Mouse (Mus musculus): ENCODE measurements around the gene P2rx1. TPM values are rescaled to one million over a fixed set of nuclear protein-coding genes. Genes with fewer than 3 reads are reported as not detected.

Gene P2rx1
- polyA plus RNA-seq (2015; fragmentation: Nextera tagmentation; extraction: Ambion mirVana) = 1.7 and 2.9 TPM in 2 replicates

GRCm38 (mm10) chr11:72998771-72999170 is at the start of gene P2rx1:
Gene P2rx1 (plus strand): TSS chr11:72999103.
- ATAC-seq (replicated peaks; ENCODE audit: insufficient number of reproducible peaks, insufficient read depth, low FRiP score, low read depth) = no peak
- no peaks in the 10 kb centered on the region for H3K27me3 ChIP-seq
- no peaks in the 10 kb centered on the region for H3K36me3 ChIP-seq
- H3K4me2 ChIP-seq = peak within 1 kb of the TSS; percentile 12; the same call in 1 of the 2 replicates
- no peak within 1 kb of the TSS for H3K27ac ChIP-seq
- H3K4me1 ChIP-seq (replicated peaks) = peaks cover 26% of the 10 kb centered on the region
- 31% methylated on average over 8 of the region's 8 CpGs for WGBS
- H3K9me3 ChIP-seq (replicated peaks) = no peaks in the 10 kb centered on the region
- no peak within 1 kb of the TSS for H3K4me3 ChIP-seq
- no peak within 1 kb of the TSS for H3K9ac ChIP-seq

- H3K4me2 ChIP-seq = no peak overlapping the region
- no peak for ATAC-seq (replicated peaks; ENCODE audit: insufficient number of reproducible peaks, insufficient read depth, low FRiP score, low read depth)
- H3K36me3 ChIP-seq = no peaks in the 10 kb centered on the region
- peaks cover 50% of the 10 kb centered on the region for H3K4me1 ChIP-seq (replicated peaks)
- H3K27ac ChIP-seq = peak overlapping the region; percentile 17; the same call in 1 of the 2 replicates
- no peak overlapping the region for H3K9ac ChIP-seq
- 51% methylated on average over 22 of the region's 22 CpGs for WGBS
- H3K4me3 ChIP-seq = no peak overlapping the region
- H3K9me3 ChIP-seq (replicated peaks) = no peaks in the 10 kb centered on the region
- H3K27me3 ChIP-seq = no peaks in the 10 kb centered on the region
Measured at GRCm38 (mm10) chr11:72951137-72952000, 47.5 kb upstream of the P2rx1 start.

- H3K4me2 ChIP-seq = no peak overlapping the region
- H3K27me3 ChIP-seq = no peaks in the 10 kb centered on the region
- H3K4me1 ChIP-seq (replicated peaks) = peaks cover 43% of the 10 kb centered on the region
- WGBS = 46% methylated on average over 3 of the region's 3 CpGs
- ATAC-seq (replicated peaks; ENCODE audit: insufficient number of reproducible peaks, insufficient read depth, low FRiP score, low read depth) = peak; percentile 24; the same call in 1 of the 2 replicates
- no peaks in the 10 kb centered on the region for H3K9me3 ChIP-seq (replicated peaks)
- H3K27ac ChIP-seq = peak overlapping the region; percentile 50
- no peak overlapping the region for H3K4me3 ChIP-seq
- no peaks in the 10 kb centered on the region for H3K36me3 ChIP-seq
- no peak overlapping the region for H3K9ac ChIP-seq
Measured at GRCm38 (mm10) chr11:72952226-72952625, 46.7 kb upstream of the P2rx1 start.

- H3K4me3 ChIP-seq = no peak overlapping the region
- H3K27me3 ChIP-seq = no peaks in the 10 kb centered on the region
- H3K27ac ChIP-seq = peak overlapping the region; percentile 50
- H3K4me2 ChIP-seq = no peak overlapping the region
- H3K36me3 ChIP-seq = no peaks in the 10 kb centered on the region
- no peak for ATAC-seq (replicated peaks; ENCODE audit: insufficient number of reproducible peaks, insufficient read depth, low FRiP score, low read depth)
- H3K9ac ChIP-seq = no peak overlapping the region
- no peaks in the 10 kb centered on the region for H3K9me3 ChIP-seq (replicated peaks)
- peaks cover 43% of the 10 kb centered on the region for H3K4me1 ChIP-seq (replicated peaks)
- 85% methylated on average over 6 of the region's 6 CpGs for WGBS
Measured at GRCm38 (mm10) chr11:72952697-72953096, 46.2 kb upstream of the P2rx1 start.

GRCm38 (mm10) chr11:72953116-72953439 is 45.8 kb upstream of the P2rx1 start:
- ATAC-seq (replicated peaks; ENCODE audit: insufficient number of reproducible peaks, insufficient read depth, low FRiP score, low read depth) = no peak
- 84% methylated on average over 1 of the region's 1 CpGs for WGBS
- Histone ChIP-seq H3K27me3 (no peaks in the 10 kb centered on the region), H3K27ac (peak overlapping the region; percentile 50), H3K9ac (no peak overlapping the region), H3K4me1 (replicated peaks) (peaks cover 43% of the 10 kb centered on the region), H3K4me3 (no peak overlapping the region), H3K36me3 (no peaks in the 10 kb centered on the region), H3K4me2 (no peak overlapping the region), H3K9me3 (replicated peaks) (no peaks in the 10 kb centered on the region)

GRCm38 (mm10) chr11:72953440-72954151 is 45.3 kb upstream of the P2rx1 start:
- no peak overlapping the region for H3K9ac ChIP-seq
- peak overlapping the region; percentile 50 for H3K27ac ChIP-seq
- H3K36me3 ChIP-seq = no peaks in the 10 kb centered on the region
- peak; percentile 63; the same call in 1 of the 2 replicates for ATAC-seq (replicated peaks; ENCODE audit: insufficient number of reproducible peaks, insufficient read depth, low FRiP score, low read depth)
- H3K4me2 ChIP-seq = no peak overlapping the region
- peaks cover 43% of the 10 kb centered on the region for H3K4me1 ChIP-seq (replicated peaks)
- WGBS = 65% methylated on average over 4 of the region's 4 CpGs
- H3K9me3 ChIP-seq (replicated peaks) = no peaks in the 10 kb centered on the region
- no peaks in the 10 kb centered on the region for H3K27me3 ChIP-seq
- H3K4me3 ChIP-seq = no peak overlapping the region

- peaks cover 3% of the 10 kb centered on the region for H3K27me3 ChIP-seq
- no peak for ATAC-seq (replicated peaks; ENCODE audit: insufficient number of reproducible peaks, insufficient read depth, low FRiP score, low read depth)
- H3K4me1 ChIP-seq (replicated peaks) = peaks cover 43% of the 10 kb centered on the region
- no peaks in the 10 kb centered on the region for H3K36me3 ChIP-seq
- WGBS = 90% methylated on average over 4 of the region's 4 CpGs
- no peak overlapping the region for H3K9ac ChIP-seq
- H3K27ac ChIP-seq = peak overlapping the region; percentile 50; the same call in 1 of the 2 replicates
- no peaks in the 10 kb centered on the region for H3K9me3 ChIP-seq (replicated peaks)
- no peak overlapping the region for H3K4me3 ChIP-seq
- no peak overlapping the region for H3K4me2 ChIP-seq
Measured at GRCm38 (mm10) chr11:72954216-72954615, 44.7 kb upstream of the P2rx1 start.

- no peak overlapping the region for H3K4me3 ChIP-seq
- no peaks in the 10 kb centered on the region for H3K9me3 ChIP-seq (replicated peaks)
- H3K27ac ChIP-seq = 0 out of 2 replicates have a peak overlapping the region, but pooled peaks have one; percentile 10
- ATAC-seq (replicated peaks; ENCODE audit: insufficient number of reproducible peaks, insufficient read depth, low FRiP score, low read depth) = peak; percentile 33
- H3K36me3 ChIP-seq = no peaks in the 10 kb centered on the region
- 44% methylated on average over 5 of the region's 5 CpGs for WGBS
- no peak overlapping the region for H3K9ac ChIP-seq
- H3K27me3 ChIP-seq = peaks cover 16% of the 10 kb centered on the region
- H3K4me1 ChIP-seq (replicated peaks) = peaks cover 45% of the 10 kb centered on the region
- no peak overlapping the region for H3K4me2 ChIP-seq
Measured at GRCm38 (mm10) chr11:72955339-72955974, 43.4 kb upstream of the P2rx1 start.

GRCm38 (mm10) chr11:72957318-72957717 is 41.6 kb upstream of the P2rx1 start:
- Histone ChIP-seq H3K27ac (no peak overlapping the region), H3K4me1 (replicated peaks) (peaks cover 45% of the 10 kb centered on the region)

GRCm38 (mm10) chr11:72959924-72960679 is 38.8 kb upstream of the P2rx1 start:
- H3K27me3 ChIP-seq = peaks cover 34% of the 10 kb centered on the region
- H3K4me1 ChIP-seq (replicated peaks) = peaks cover 33% of the 10 kb centered on the region
- H3K4me3 ChIP-seq = peak overlapping the region; percentile 49; the same call in 1 of the 2 replicates
- no peaks in the 10 kb centered on the region for H3K9me3 ChIP-seq (replicated peaks)
- peak overlapping the region; percentile 82 for H3K4me2 ChIP-seq
- no peak for ATAC-seq (replicated peaks; ENCODE audit: insufficient number of reproducible peaks, insufficient read depth, low FRiP score, low read depth)
- H3K9ac ChIP-seq = no peak overlapping the region
- H3K36me3 ChIP-seq = no peaks in the 10 kb centered on the region
- 18% methylated on average over 15 of the region's 15 CpGs for WGBS
- no peak overlapping the region for H3K27ac ChIP-seq

More at GRCm38 (mm10) chr11:72957318-72957717, 41.6 kb upstream of the P2rx1 start:
- Histone ChIP-seq H3K9ac (no peak overlapping the region), H3K4me2 (no peak overlapping the region), H3K36me3 (no peaks in the 10 kb centered on the region), H3K9me3 (replicated peaks) (no peaks in the 10 kb centered on the region), H3K4me3 (no peak overlapping the region), H3K27me3 (peaks cover 31% of the 10 kb centered on the region)
- 35% methylated on average over 2 of the region's 2 CpGs for WGBS
- ATAC-seq (replicated peaks; ENCODE audit: insufficient number of reproducible peaks, insufficient read depth, low FRiP score, low read depth) = no peak

All from heart, embryonic 15.5 days (tissue).